Mouse (Mus musculus) brown adipose tissue, adult 24 weeks (tissue): ENCODE measurements around the gene Zdhhc7. TPM values are rescaled to one million over a fixed set of nuclear protein-coding genes. Genes with fewer than 3 reads are reported as not detected.

ENCODE experiments used
- H3K27ac ChIP-seq: fragments of 200-500 bp; replicated peaks from 2 replicates; pipeline ENCODE4 v1.5.1; 2012; ENCODE audit warnings: low read depth, mild to moderate bottlenecking, low read length
- H3K4me1 ChIP-seq: fragments of 200-500 bp; 2 replicates; pipeline ENCODE4 v1.6.1; 2012; ENCODE audit warnings: low read length, mixed read lengths; ENCODE audit not compliant: control insufficient read depth, insufficient read depth, insufficient read length
- H3K4me3 ChIP-seq: fragments of 200-500 bp; 2 replicates; pipeline ENCODE4 v1.5.1; 2012; ENCODE audit warnings: low read depth, mild to moderate bottlenecking, low read length, moderate library complexity; ENCODE audit not compliant: insufficient read depth
- polyA plus RNA-seq: library from polyadenylated mRNA; stranded (reverse); fragments of >200 nt; gene quantifications from 2 replicates; pipeline ENCODE4 v1.2.4, GENCODE M21; 2012; ENCODE audit not compliant: missing spikeins, insufficient read depth, insufficient read length

Zdhhc7 gene
- polyA plus RNA-seq, 1 experiment, result 21.9 TPM

- Histone ChIP-seq H3K27ac (no peak overlapping the region), H3K4me1 (peaks cover 5% of the 10 kb centered on the region), H3K4me3 (no peak overlapping the region)
These were observed 60.4 kb downstream of the Zdhhc7 start for GRCm38 (mm10) chr8:120040861-120041260.

- Histone ChIP-seq H3K4me3 (no peak overlapping the region), H3K4me1 (peaks cover 5% of the 10 kb centered on the region), H3K27ac (no peak overlapping the region)
These were observed 61.9 kb downstream of the Zdhhc7 start for GRCm38 (mm10) chr8:120039313-120039919.

- Histone ChIP-seq H3K27ac (no peak overlapping the region), H3K4me3 (no peak overlapping the region), H3K4me1 (peaks cover 5% of the 10 kb centered on the region)
These were observed 62.5 kb downstream of the Zdhhc7 start for GRCm38 (mm10) chr8:120038741-120039140.

GRCm38 (mm10) chr8:120037611-120038010 is 63.7 kb downstream of the Zdhhc7 start:
- no peak overlapping the region for H3K4me3 ChIP-seq
- H3K27ac ChIP-seq, result no peak overlapping the region
- peaks cover 5% of the 10 kb centered on the region for H3K4me1 ChIP-seq

GRCm38 (mm10) chr8:120037199-120037598 is 64.1 kb downstream of the Zdhhc7 start:
- no peak overlapping the region for H3K27ac ChIP-seq
- H3K4me3 ChIP-seq, result no peak overlapping the region
- peaks cover 5% of the 10 kb centered on the region for H3K4me1 ChIP-seq

- Histone ChIP-seq H3K4me1 (peaks cover 5% of the 10 kb centered on the region), H3K27ac (0 out of 2 replicates have a peak overlapping the region, but pooled peaks have one; percentile 1), H3K4me3 (no peak overlapping the region)
These were observed 64.7 kb downstream of the Zdhhc7 start for GRCm38 (mm10) chr8:120036578-120036977.

- Histone ChIP-seq H3K4me3 (no peak overlapping the region), H3K4me1 (peaks cover 5% of the 10 kb centered on the region), H3K27ac (0 out of 2 replicates have a peak overlapping the region, but pooled peaks have one; percentile 1)
These were observed 65.2 kb downstream of the Zdhhc7 start for GRCm38 (mm10) chr8:120036111-120036510.

- Histone ChIP-seq H3K4me1 (peaks cover 5% of the 10 kb centered on the region), H3K4me3 (no peak overlapping the region), H3K27ac (no peak overlapping the region)
These were observed 66.8 kb downstream of the Zdhhc7 start for GRCm38 (mm10) chr8:120034471-120034870.

- Histone ChIP-seq H3K4me3 (no peak overlapping the region), H3K4me1 (peaks cover 5% of the 10 kb centered on the region), H3K27ac (no peak overlapping the region)
These were observed 68.6 kb downstream of the Zdhhc7 start for GRCm38 (mm10) chr8:120032549-120033208.

Other genes with a start within 250 kb of the Zdhhc7 start
- gene Klhl36, start 239.2 kb downstream of the Zdhhc7 start, polyA plus RNA-seq, result 2.7 and 4.0 TPM in 2 replicates
- 40.9 and 46.6 TPM in 2 replicates for gene Usp10, start 191.1 kb downstream of the Zdhhc7 start, polyA plus RNA-seq
- gene Gm20388, start 190.6 kb downstream of the Zdhhc7 start, polyA plus RNA-seq, result 40.2 and 44.7 TPM in 2 replicates
- 6.9 and 8.3 TPM in 2 replicates for gene Crispld2, start 109.0 kb downstream of the Zdhhc7 start, polyA plus RNA-seq
- gene 6430548M08Rik, start 12.7 kb upstream of the Zdhhc7 start, polyA plus RNA-seq, result 4.2 and 4.5 TPM in 2 replicates
- gene Fam92b, start 76.0 kb upstream of the Zdhhc7 start, polyA plus RNA-seq, result not detected in 2 replicates
- gene Gse1, start 127.0 kb upstream of the Zdhhc7 start, polyA plus RNA-seq, result 8.0 and 9.9 TPM in 2 replicates